Mouse (Mus musculus) neural tube, embryonic 13.5 days (tissue): ENCODE measurements around the gene Prune1. TPM values are rescaled to one million over a fixed set of nuclear protein-coding genes. Genes with fewer than 3 reads are reported as not detected.

Experiments used
- ATAC-seq: fragments of 200-750 bp; cut with Nextera tagmentation; 2 replicates; pipeline ENCODE4 v1.8.0; 2017; ENCODE audit warnings: low read depth, mild to moderate bottlenecking, moderate TSS enrichment, moderate library complexity
- H3K27ac ChIP-seq: fragments of 300-500 bp; sonication (generic); replicated peaks from 2 replicates; pipeline ENCODE4 v1.5.1; 2015; ENCODE audit warnings: moderate library complexity, mild to moderate bottlenecking, inconsistent platforms
- H3K27me3 ChIP-seq: fragments of 300-500 bp; sonication (generic); 2 replicates; pipeline ENCODE4 v1.6.1; 2015; ENCODE audit warnings: mild to moderate bottlenecking, inconsistent platforms
- H3K36me3 ChIP-seq: fragments of 300-500 bp; sonication (generic); 2 replicates; pipeline ENCODE4 v1.6.1; 2015; ENCODE audit warnings: mild to moderate bottlenecking, inconsistent platforms
- H3K4me1 ChIP-seq: fragments of 300-500 bp; sonication (generic); replicated peaks from 2 replicates; pipeline ENCODE4 v1.6.1; 2015; ENCODE audit warnings: inconsistent platforms
- H3K4me2 ChIP-seq: fragments of 300-500 bp; sonication (generic); 2 replicates; pipeline ENCODE4 v1.6.1; 2015; ENCODE audit warnings: inconsistent platforms, mild to moderate bottlenecking, moderate library complexity
- H3K4me3 ChIP-seq: fragments of 300-500 bp; sonication (generic); 2 replicates; pipeline ENCODE4 v1.5.1; 2015; ENCODE audit warnings: mild to moderate bottlenecking, inconsistent platforms
- H3K9ac ChIP-seq: fragments of 300-500 bp; sonication (generic); 2 replicates; pipeline ENCODE4 v1.6.1; 2015; ENCODE audit warnings: moderate library complexity, mild to moderate bottlenecking, inconsistent platforms
- H3K9me3 ChIP-seq: fragments of 300-500 bp; sonication (generic); 2 replicates; pipeline ENCODE4 v1.6.1; 2016; ENCODE audit warnings: inconsistent platforms
- WGBS: fragments of 180-500 bp; shearing (Covaris S2); methylation state at CpG from one replicate; pipeline ENCODE4 v1.1.7; 2015; 5-methylcytosine and 5-hydroxymethylcytosine counted together
- polyA plus RNA-seq: library from polyadenylated mRNA; unstranded; fragments of >200 nt; fragmentation: Nextera tagmentation; extraction: Ambion mirVana; gene quantifications from 2 replicates; pipeline ENCODE4 v1.2.1, GENCODE M21; 2015

The Prune1 gene
- polyA plus RNA-seq, 1 experiment from 2014 or later = 47.1 TPM

DNA sequence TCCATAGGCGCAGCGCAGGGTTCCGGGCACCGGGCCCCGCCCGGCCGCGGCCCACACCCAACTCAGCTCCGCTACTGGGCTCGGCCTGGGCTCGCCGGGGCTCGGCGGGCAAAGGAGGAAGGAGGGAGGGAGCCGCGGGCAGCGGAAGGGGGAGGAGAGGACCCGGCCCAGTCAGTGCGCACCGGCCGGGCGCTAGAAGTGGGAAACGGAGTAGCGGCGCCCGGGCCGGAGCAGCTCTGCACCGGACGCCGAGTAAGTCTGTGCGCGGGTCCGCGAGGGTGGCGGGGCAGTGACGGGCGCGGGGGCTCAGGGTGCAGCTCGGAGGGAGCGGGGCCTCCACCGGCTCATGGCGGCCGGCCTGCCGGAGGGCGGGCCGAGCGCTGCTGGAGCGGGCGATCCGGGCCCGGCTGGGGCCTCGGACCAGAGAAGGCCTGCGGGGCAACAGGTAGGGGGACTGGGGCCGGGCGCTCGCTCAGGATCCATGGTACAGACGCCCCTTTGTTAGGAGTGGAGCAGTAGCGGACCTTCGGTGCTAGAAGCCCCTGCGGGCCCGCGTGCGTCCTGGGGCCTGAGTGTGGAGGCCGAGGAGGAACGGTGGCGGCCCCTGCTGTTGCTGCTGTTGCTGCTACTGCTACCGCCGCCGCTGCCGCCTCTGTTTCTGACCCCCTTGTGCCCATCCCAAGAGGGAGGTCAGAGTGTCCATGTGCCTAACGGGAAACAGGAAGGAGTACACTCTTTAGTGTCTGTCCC lies 33.4 kb upstream of the Prune1 start:
- H3K27me3 ChIP-seq = no peaks in the 10 kb centered on the region
- H3K36me3 ChIP-seq = peaks cover 6% of the 10 kb centered on the region; the same call in 1 of the 2 replicates
- no peaks in the 10 kb centered on the region for H3K9me3 ChIP-seq
- H3K27ac ChIP-seq = peak overlapping the region; percentile 92
- peak overlapping the region; percentile 88 for H3K4me3 ChIP-seq
- WGBS = under 1% methylated on average over 69 of the region's 71 CpGs
- ATAC-seq = peak; percentile 94
- H3K9ac ChIP-seq = peak overlapping the region; percentile 98
- H3K4me2 ChIP-seq = peak overlapping the region; percentile 81
- H3K4me1 ChIP-seq = peaks cover 42% of the 10 kb centered on the region

DNA sequence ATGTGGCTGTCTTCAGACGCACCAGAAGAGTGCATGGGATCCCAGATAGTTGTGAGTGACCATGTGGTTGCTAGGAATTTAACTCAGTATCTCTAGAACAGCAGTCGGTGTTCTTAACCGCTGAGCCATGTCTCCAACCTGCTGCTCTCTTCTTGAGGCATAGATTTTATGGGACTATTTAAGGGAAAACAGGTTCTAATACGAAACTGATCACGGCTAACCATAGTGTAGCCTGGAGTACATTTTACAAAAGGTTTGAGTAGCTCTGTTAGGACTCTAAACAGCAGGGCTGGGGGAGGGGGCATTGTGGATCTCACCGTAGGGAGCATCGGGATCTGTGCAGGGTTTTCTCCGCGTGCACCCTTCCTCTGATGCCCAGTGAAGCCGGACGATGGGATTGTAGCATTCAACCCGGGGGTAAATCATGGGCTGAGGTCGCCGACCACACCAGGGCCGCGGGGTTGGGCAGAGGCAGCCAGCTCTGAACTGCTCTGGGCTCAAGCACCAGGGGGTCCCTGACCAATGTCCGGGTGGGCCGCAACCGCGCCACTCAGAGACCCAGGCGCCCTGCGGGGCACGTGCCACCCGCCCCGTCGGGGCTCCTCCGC lies 32.7 kb upstream of the Prune1 start, which contains the start of gene Cers2:
Gene Cers2 (plus strand): TSS at position 306 of the 608 bp plus-strand sequence.
- H3K4me1 ChIP-seq = peaks cover 42% of the 10 kb centered on the region
- ATAC-seq = peak; percentile 30
- H3K9me3 ChIP-seq = no peaks in the 10 kb centered on the region
- H3K36me3 ChIP-seq = no peaks in the 10 kb centered on the region
- H3K4me3 ChIP-seq = peak within 1 kb of the TSS; percentile 88
- 4% methylated on average over 27 of the region's 27 CpGs for WGBS
- peak within 1 kb of the TSS; percentile 98 for H3K9ac ChIP-seq
- peak within 1 kb of the TSS; percentile 92 for H3K27ac ChIP-seq
- H3K27me3 ChIP-seq = no peaks in the 10 kb centered on the region
- H3K4me2 ChIP-seq = peak within 1 kb of the TSS; percentile 81

DNA sequence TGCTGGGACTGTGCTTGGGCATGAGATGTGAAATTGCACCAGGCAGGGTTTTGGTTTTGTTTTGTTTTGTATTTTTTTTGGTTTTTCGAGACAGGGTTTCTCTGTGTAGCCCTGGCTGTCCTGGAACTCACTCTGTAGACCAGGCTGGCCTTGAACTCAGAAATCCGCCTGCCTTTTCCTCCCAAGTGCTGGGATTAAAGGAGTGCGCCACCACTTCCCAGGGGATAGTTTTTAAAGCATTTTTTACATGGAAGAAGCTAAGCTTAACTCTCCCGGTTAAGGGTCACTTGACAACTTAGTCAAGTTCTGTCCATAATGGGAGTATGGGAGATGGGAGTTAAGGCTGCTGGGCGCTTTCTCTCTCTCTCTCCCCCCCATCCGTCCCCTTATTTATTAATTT lies 32.2 kb upstream of the Prune1 start:
- Histone ChIP-seq H3K4me3 (peak overlapping the region; percentile 88), H3K4me1 (peaks cover 39% of the 10 kb centered on the region), H3K27ac (0 out of 2 replicates have a peak overlapping the region, but pooled peaks have one; percentile 92), H3K27me3 (no peaks in the 10 kb centered on the region), H3K9ac (0 out of 2 replicates have a peak overlapping the region, but pooled peaks have one; percentile 98), H3K4me2 (peak overlapping the region; percentile 81), H3K9me3 (no peaks in the 10 kb centered on the region), H3K36me3 (no peaks in the 10 kb centered on the region)
- WGBS = 62% methylated on average over 6 of the region's 6 CpGs
- ATAC-seq = no peak

DNA sequence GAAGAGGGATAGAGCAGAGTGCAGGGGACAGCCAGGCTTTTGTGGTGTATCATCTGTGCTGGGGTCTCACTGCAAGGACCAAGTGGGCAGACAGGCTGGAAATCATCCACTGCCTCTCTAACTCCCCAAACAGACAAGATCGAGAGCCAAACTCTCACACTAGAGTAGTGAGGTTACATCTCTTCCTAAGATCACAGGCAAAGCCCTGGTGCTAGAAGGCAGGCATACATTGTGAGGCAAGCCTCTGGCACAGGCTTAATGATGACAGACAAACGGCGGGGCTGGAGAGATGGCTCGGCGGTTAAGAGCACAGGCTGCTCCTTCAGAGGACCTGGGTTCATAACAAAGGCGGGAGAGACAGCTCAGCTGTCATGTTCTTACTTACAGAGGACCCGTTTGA lies 31.6 kb upstream of the Prune1 start:
- H3K9ac ChIP-seq = no peak overlapping the region
- no peak overlapping the region for H3K4me3 ChIP-seq
- 38% methylated on average over 7 of the region's 7 CpGs for WGBS
- H3K9me3 ChIP-seq = no peaks in the 10 kb centered on the region
- H3K27me3 ChIP-seq = no peaks in the 10 kb centered on the region
- no peak for ATAC-seq
- H3K27ac ChIP-seq = no peak overlapping the region
- H3K4me1 ChIP-seq = peaks cover 33% of the 10 kb centered on the region
- no peak overlapping the region for H3K4me2 ChIP-seq
- no peaks in the 10 kb centered on the region for H3K36me3 ChIP-seq

DNA sequence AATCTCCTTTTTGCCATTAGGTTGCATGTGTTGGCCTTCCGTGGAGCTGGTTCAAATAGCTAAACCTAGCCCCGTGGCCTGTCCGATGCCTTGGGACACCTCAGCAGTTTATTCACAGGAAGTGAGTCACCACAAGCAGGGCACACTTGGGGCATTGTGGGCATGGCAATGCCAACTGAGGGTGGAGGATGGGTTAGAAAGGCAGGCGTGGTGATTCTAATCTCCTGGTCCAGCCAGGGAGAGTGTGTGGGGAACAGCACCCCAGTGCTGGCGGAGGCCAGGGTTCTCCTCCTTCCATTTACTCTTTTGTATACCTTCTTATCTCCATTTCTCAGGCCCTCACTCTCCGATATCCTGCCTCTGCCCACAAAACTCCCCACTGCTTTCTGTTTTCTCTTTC lies 30.7 kb upstream of the Prune1 start:
- no peak overlapping the region for H3K4me2 ChIP-seq
- 83% methylated on average over 6 of the region's 6 CpGs for WGBS
- no peak overlapping the region for H3K27ac ChIP-seq
- H3K4me3 ChIP-seq = no peak overlapping the region
- H3K36me3 ChIP-seq = no peaks in the 10 kb centered on the region
- no peaks in the 10 kb centered on the region for H3K9me3 ChIP-seq
- H3K9ac ChIP-seq = no peak overlapping the region
- H3K4me1 ChIP-seq = peaks cover 27% of the 10 kb centered on the region
- no peak for ATAC-seq
- no peaks in the 10 kb centered on the region for H3K27me3 ChIP-seq

DNA sequence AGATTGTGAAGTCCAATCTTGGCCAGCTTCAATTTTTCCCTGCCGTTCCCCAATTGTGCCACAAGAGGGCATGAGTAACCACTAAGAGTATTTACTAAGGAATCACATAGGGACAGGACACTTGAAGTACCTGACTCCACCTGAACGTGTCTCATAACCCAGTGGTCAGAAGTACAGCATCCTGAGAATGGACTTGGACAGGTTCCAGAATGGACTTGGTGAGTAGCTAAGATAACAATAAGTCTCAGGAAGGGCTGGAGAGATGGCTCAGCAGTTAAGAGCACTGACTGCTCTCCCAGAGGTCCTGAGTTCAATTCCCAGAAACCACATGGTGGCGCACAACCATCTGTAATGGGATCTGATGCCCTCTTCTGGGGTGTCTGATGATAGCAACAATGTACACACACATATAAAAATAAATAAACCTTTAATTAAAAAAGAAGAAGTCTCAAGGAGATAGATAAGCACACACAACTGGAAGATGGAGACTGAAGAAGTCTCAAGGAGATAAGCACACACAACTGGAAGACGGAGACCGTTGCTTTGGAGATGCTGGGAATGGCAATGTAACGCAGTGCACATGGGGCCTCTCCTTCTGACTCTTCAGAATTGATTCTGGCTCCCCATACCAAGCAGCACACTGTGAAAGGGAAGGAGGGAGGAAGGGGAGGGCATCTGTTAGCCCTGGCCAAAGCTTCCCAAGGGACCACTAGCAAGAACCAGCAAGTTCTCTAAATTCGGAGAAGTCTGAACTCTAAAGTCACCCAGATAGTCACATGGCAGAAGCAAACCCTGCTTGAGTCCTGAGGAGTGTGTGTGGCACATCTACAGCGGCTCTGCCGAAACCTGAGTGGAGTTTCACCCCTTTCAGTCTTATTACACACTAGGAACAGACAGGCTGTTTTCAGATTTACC lies 29.3 kb upstream of the Prune1 start:
- H3K9me3 ChIP-seq = no peaks in the 10 kb centered on the region
- no peak overlapping the region for H3K27ac ChIP-seq
- H3K27me3 ChIP-seq = no peaks in the 10 kb centered on the region
- H3K4me2 ChIP-seq = no peak overlapping the region
- no peaks in the 10 kb centered on the region for H3K36me3 ChIP-seq
- no peak for ATAC-seq
- H3K4me1 ChIP-seq = peaks cover 15% of the 10 kb centered on the region
- H3K4me3 ChIP-seq = no peak overlapping the region
- H3K9ac ChIP-seq = no peak overlapping the region
- 71% methylated on average over 9 of the region's 9 CpGs for WGBS

DNA sequence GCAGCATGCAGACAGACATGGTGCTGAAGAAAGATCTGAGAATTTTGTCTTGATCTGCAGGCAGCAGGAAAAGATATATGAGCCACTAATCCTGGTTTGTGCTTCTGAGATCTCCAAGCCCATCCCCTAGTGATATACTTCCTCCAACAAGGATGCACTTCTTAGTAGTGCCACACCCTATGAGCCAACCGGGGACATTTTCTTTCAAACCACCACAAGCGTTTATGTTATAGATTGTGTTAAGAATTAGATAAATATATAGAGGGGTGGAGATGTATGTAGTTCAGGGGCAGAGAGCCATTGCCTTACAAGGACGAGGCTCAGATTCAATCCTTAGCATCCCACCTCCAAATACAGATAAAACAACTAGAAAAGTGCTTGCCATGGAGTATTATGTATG lies 28.6 kb upstream of the Prune1 start:
- Histone ChIP-seq H3K4me1 (peaks cover 8% of the 10 kb centered on the region; the same call in 1 of the 2 replicates), H3K27me3 (no peaks in the 10 kb centered on the region), H3K9me3 (no peaks in the 10 kb centered on the region), H3K4me3 (no peak overlapping the region), H3K9ac (no peak overlapping the region), H3K27ac (no peak overlapping the region), H3K36me3 (no peaks in the 10 kb centered on the region), H3K4me2 (no peak overlapping the region)
- ATAC-seq = no peak
- WGBS = 68% methylated on average over 3 of the region's 3 CpGs

DNA sequence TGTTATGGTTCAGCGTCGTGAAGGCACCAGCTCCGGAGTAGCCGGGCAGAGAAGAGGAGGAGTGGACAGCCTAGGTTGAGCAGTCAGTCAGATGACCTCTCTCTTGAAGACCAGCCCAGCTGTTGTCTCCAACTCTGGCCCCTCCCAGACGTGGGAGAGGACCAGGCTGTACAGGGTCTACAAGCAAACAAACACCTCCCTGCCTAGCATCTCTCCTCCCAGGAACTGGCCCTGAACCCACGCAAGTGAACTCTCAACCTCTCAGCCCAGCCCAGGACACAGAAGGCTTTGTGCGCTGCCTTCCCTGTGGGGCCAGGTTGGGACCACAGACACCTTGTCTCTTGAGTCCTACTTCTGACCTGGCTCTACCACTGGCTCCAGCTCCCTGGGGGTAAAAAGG lies 25.2 kb upstream of the Prune1 start, which contains the start of gene Anxa9:
Gene Anxa9 (minus strand): TSS at position 77 of the 400 bp plus-strand sequence.
- H3K4me2 ChIP-seq = no peak within 1 kb of the TSS
- H3K27me3 ChIP-seq = no peaks in the 10 kb centered on the region
- 74% methylated on average over 7 of the region's 7 CpGs for WGBS
- no peaks in the 10 kb centered on the region for H3K36me3 ChIP-seq
- no peak within 1 kb of the TSS for H3K27ac ChIP-seq
- H3K4me1 ChIP-seq = no peaks in the 10 kb centered on the region
- no peak within 1 kb of the TSS for H3K9ac ChIP-seq
- no peaks in the 10 kb centered on the region for H3K9me3 ChIP-seq
- ATAC-seq = no peak
- no peak within 1 kb of the TSS for H3K4me3 ChIP-seq

DNA sequence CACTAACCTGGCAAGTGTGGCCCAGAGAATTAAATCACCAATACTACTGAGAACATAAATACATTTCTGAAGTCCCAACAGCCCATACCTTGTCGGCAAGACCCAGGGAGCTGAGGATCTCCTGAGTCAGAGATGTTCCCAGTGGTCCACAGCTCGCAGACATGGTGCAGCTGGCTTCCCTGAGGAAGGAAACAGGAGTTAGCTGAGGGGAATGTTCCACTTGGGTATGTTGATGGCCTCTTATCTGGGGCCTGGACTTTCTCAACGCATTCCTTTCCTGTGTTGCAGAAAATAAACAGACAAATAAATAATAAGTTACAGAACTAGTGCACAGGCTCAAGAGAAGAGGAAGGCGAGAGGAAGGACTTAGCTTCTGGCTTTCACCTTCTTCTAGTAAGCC lies 24.4 kb upstream of the Prune1 start:
- no peak for ATAC-seq
- Histone ChIP-seq H3K4me1 (no peaks in the 10 kb centered on the region), H3K27me3 (no peaks in the 10 kb centered on the region), H3K4me2 (no peak overlapping the region), H3K36me3 (no peaks in the 10 kb centered on the region), H3K4me3 (no peak overlapping the region), H3K9me3 (no peaks in the 10 kb centered on the region), H3K9ac (no peak overlapping the region), H3K27ac (no peak overlapping the region)
- 86% methylated on average over 4 of the region's 4 CpGs for WGBS

DNA sequence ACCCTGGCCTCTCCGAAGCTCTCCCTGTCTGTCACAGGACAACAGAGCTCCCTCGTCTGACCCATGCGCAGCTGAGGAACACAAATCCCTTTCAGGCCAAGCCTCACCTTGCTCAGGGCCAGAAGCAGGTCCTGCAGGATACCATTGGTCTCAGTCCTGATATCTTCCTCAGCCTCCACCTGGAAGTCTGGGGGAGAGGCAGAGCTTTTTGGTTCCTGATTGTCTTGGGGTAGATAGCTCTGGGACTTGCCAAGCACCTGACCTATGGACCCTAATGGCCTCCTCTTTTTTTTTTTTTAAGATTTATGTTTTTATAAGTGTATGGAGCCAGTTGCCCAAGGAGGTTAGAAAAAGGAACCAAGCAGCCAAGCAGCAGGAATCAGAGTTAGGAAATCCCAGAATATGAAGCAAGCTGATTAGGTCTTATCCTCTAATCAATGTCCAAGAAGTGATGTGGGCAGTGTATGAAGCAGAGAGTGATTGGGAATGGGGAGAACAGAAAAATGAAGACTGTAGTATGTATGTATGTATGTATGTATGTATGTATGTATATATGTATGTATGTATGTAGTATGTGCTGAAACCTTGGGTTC lies 19.4 kb upstream of the Prune1 start:
- peaks cover 17% of the 10 kb centered on the region for H3K36me3 ChIP-seq
- no peak overlapping the region for H3K4me2 ChIP-seq
- no peaks in the 10 kb centered on the region for H3K27me3 ChIP-seq
- no peaks in the 10 kb centered on the region for H3K9me3 ChIP-seq
- no peaks in the 10 kb centered on the region for H3K4me1 ChIP-seq
- WGBS = 86% methylated on average over 3 of the region's 3 CpGs
- no peak for ATAC-seq
- H3K9ac ChIP-seq = no peak overlapping the region
- no peak overlapping the region for H3K4me3 ChIP-seq
- H3K27ac ChIP-seq = no peak overlapping the region

DNA sequence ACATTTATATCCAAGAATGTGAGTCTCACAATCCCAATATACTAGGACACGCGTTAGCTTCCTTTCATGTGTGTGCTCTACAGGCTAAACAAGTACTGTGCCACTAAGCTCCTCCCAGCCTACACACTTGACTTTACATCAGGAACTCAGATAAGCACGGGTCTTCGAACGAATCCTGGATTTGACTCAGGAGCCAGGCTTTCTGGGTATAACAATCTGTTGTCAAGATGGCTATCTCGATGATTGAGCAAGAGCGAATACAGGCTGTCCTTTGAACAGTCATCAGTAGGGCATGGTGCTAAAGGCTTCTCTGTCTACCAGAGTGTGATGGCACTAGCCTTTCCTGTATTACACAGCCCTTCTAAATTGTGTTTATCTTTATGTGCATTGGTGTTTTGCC lies 16.1 kb upstream of the Prune1 start:
- no peak overlapping the region for H3K9ac ChIP-seq
- H3K4me1 ChIP-seq = no peaks in the 10 kb centered on the region
- no peak overlapping the region for H3K4me2 ChIP-seq
- 96% methylated on average over 7 of the region's 7 CpGs for WGBS
- no peak for ATAC-seq
- no peak overlapping the region for H3K27ac ChIP-seq
- H3K9me3 ChIP-seq = no peaks in the 10 kb centered on the region
- no peak overlapping the region for H3K4me3 ChIP-seq
- H3K27me3 ChIP-seq = no peaks in the 10 kb centered on the region
- H3K36me3 ChIP-seq = peaks cover 50% of the 10 kb centered on the region
